Mouse (Mus musculus): ENCODE measurements around the gene Ifit1. TPM values are rescaled to one million over a fixed set of nuclear protein-coding genes. Genes with fewer than 3 reads are reported as not detected.
"Not testable (repeated sequence)": the region's sequence is repeated elsewhere in the genome, so short reads cannot be mapped to it uniquely, and the experiment has no call there.

Gene Ifit1
- total and polyA plus RNA-seq, 3 experiments: 0.25 to 2.3 (median 1.4) TPM

- peaks cover 0 to 10% of the 10 kb centered on the region in 2 experiments; a peak in 2 of 4 replicates for H3K4me1 ChIP-seq (ENCODE audit: control insufficient read depth in 1 of 2, insufficient read depth in 2 of 2)
- H3K9me3 ChIP-seq (replicated peaks; ENCODE audit: low read length); DNase-seq (ENCODE audit: extremely low read depth); H3K4me3 ChIP-seq (replicated peaks in 1 of 3; ENCODE audit: low read depth in 2 of 3, low read length in 2 of 3, poor library complexity in 1 of 3); H3K9ac ChIP-seq (ENCODE audit: insufficient read depth, low read depth); H3K4me2 ChIP-seq (ENCODE audit: insufficient read depth, low read depth, poor library complexity, severe bottlenecking); H3K27ac ChIP-seq (ENCODE audit: insufficient read depth, low read depth); H3K27me3 ChIP-seq (replicated peaks); dilution Hi-C loops (cut with MboI; ENCODE audit: extremely low pct_ligation_motif_present, extremely low pct_unique_long_range_greater_than_20kb, low sequenced_read_pairs); H3K36me3 ChIP-seq (replicated peaks in 1 of 2; ENCODE audit: control insufficient read depth in 1 of 2, insufficient read depth in 1 of 2, low read length in 1 of 2); in situ Hi-C loops (cut with MboI; ENCODE audit: low pct_ligation_motif_present, low pct_unique_long_range_greater_than_20kb, low sequenced_read_pairs); H3K79me2 ChIP-seq (replicated peaks; ENCODE audit: control insufficient read depth, extremely low read depth, insufficient read depth, poor library complexity, severe bottlenecking): not testable (repeated sequence)
These were observed 38.8 kb upstream of the Ifit1 start, which contains the start of gene Ifit1bl1 for GRCm38 (mm10) chr19:34601888-34602287. Gene Ifit1bl1 (minus strand): TSS chr19:34601956.

- in situ Hi-C loops (cut with MboI; ENCODE audit: low pct_ligation_motif_present, low pct_unique_long_range_greater_than_20kb, low sequenced_read_pairs) (no loop called here), dilution Hi-C loops (cut with MboI; ENCODE audit: extremely low pct_ligation_motif_present, extremely low pct_unique_long_range_greater_than_20kb, low sequenced_read_pairs) (no loop called here)
- no peaks in the 10 kb centered on the region for H3K27me3 ChIP-seq (replicated peaks)
- H3K4me2 ChIP-seq (ENCODE audit: insufficient read depth, low read depth, poor library complexity, severe bottlenecking): no peak overlapping the region
- DNase-seq (ENCODE audit: extremely low read depth): no peak
- H3K4me3 ChIP-seq (replicated peaks in 1 of 3; ENCODE audit: low read depth in 2 of 3, low read length in 2 of 3, poor library complexity in 1 of 3): no peak overlapping the region
- H3K36me3 ChIP-seq (replicated peaks in 1 of 2; ENCODE audit: control insufficient read depth in 1 of 2, insufficient read depth in 1 of 2, low read length in 1 of 2): no peaks in the 10 kb centered on the region
- H3K4me1 ChIP-seq (ENCODE audit: control insufficient read depth in 1 of 2, insufficient read depth in 2 of 2): peaks cover 0 to 16% of the 10 kb centered on the region in 2 experiments; a peak in 2 of 4 replicates
- no peak overlapping the region for H3K27ac ChIP-seq (ENCODE audit: insufficient read depth, low read depth)
- no peak for TF ChIP-seq IRF4 (IDR thresholded peaks at IDR 0.05; ENCODE audit: low read depth, low read length)
- no peak for TF ChIP-seq GABPA (IDR thresholded peaks at IDR 0.05; ENCODE audit: insufficient replicate concordance, low read depth, low read length)
- TF ChIP-seq ETS1 (conservative IDR thresholded peaks at IDR 0.05; ENCODE audit: low read depth, low read length): no peak
- no peak for TF ChIP-seq SMC3 (IDR thresholded peaks at IDR 0.05; ENCODE audit: low read depth, low read length)
- no peak for TF ChIP-seq TCF12 (IDR thresholded peaks at IDR 0.05; ENCODE audit: low read depth, low read length)
- H3K9ac ChIP-seq (ENCODE audit: insufficient read depth, low read depth): no peak overlapping the region
- no peaks in the 10 kb centered on the region for H3K79me2 ChIP-seq (replicated peaks; ENCODE audit: control insufficient read depth, extremely low read depth, insufficient read depth, poor library complexity, severe bottlenecking)
- H3K9me3 ChIP-seq (replicated peaks; ENCODE audit: low read length): no peaks in the 10 kb centered on the region
These were observed 35.2 kb upstream of the Ifit1 start for GRCm38 (mm10) chr19:34605472-34605871.

- H3K9ac ChIP-seq (ENCODE audit: insufficient read depth, low read depth); in situ Hi-C loops (cut with MboI; ENCODE audit: low pct_ligation_motif_present, low pct_unique_long_range_greater_than_20kb, low sequenced_read_pairs); dilution Hi-C loops (cut with MboI; ENCODE audit: extremely low pct_ligation_motif_present, extremely low pct_unique_long_range_greater_than_20kb, low sequenced_read_pairs); H3K79me2 ChIP-seq (replicated peaks; ENCODE audit: control insufficient read depth, extremely low read depth, insufficient read depth, poor library complexity, severe bottlenecking); H3K36me3 ChIP-seq (replicated peaks in 1 of 2; ENCODE audit: control insufficient read depth in 1 of 2, insufficient read depth in 1 of 2, low read length in 1 of 2); H3K27me3 ChIP-seq (replicated peaks); H3K4me3 ChIP-seq (replicated peaks in 1 of 3; ENCODE audit: low read depth in 2 of 3, low read length in 2 of 3, poor library complexity in 1 of 3); DNase-seq (ENCODE audit: extremely low read depth); H3K27ac ChIP-seq (ENCODE audit: insufficient read depth, low read depth); H3K9me3 ChIP-seq (replicated peaks; ENCODE audit: low read length): not testable (repeated sequence)
- Histone ChIP-seq H3K4me1 (ENCODE audit: control insufficient read depth in 1 of 2, insufficient read depth in 2 of 2) (peaks cover 0 to 10% of the 10 kb centered on the region in 2 experiments; a peak in 2 of 4 replicates), H3K4me2 (ENCODE audit: insufficient read depth, low read depth, poor library complexity, severe bottlenecking) (0 out of 2 replicates have a peak within 1 kb of the TSS, but pooled peaks have one; percentile 40)
These were observed 33.2 kb upstream of the Ifit1 start, which contains the start of gene Ifit3b for GRCm38 (mm10) chr19:34607237-34608051. Gene Ifit3b (plus strand): TSS chr19:34607970.

Data from CH12.LX (cell line).